Mouse (Mus musculus) R1 (cell line): ENCODE data around the gene Nup133.

Experiments used
- DNase-seq: peaks from one replicate; pipeline ENCODE4 v3.0.0-alpha.2; 2018; ENCODE audit warnings: low read depth, low spot score

Gene Nup133

DNA sequence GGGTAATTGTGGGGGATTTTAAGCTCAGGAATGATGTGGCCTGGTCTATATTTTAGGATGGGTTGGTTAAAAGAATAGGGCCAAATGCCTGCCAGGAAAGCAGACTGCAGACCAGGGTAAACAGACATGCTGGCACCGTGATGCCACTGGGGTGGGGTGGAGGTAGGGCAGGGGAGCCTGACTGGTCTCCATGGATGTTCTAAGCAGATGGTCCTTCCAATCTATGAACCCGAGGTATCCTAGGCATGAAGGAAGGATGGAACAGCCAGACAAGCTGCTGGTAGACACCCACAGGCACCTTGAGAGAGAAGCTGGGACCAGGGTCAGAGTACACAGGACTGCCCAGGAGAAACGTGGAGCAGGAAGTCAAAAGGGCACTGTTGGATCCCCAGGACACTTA lies 101.5 kb downstream of the Nup133 start:
- DNase-seq = no peak
